Mouse (Mus musculus) hindbrain, embryonic 15.5 days (tissue): ENCODE results near the gene Agbl4. TPM values are rescaled to one million over a fixed set of nuclear protein-coding genes. Genes with fewer than 3 reads are reported as not detected.

Source experiments
- ATAC-seq: fragments of 200-750 bp; cut with Nextera tagmentation; 2 replicates; pipeline ENCODE4 v1.8.0; 2017; ENCODE audit warnings: low read depth, moderate number of reproducible peaks, moderate TSS enrichment; ENCODE audit not compliant: low FRiP score
- H3K27ac ChIP-seq: fragments of 300-500 bp; sonication (generic); replicated peaks from 2 replicates; pipeline ENCODE4 v1.5.1; 2015; ENCODE audit warnings: mild to moderate bottlenecking, inconsistent platforms
- H3K27me3 ChIP-seq: fragments of 300-500 bp; sonication (generic); 2 replicates; pipeline ENCODE4 v1.6.1; 2015; ENCODE audit warnings: control low read depth, inconsistent platforms
- H3K36me3 ChIP-seq: fragments of 300-500 bp; sonication (generic); 2 replicates; pipeline ENCODE4 v1.6.1; 2015; ENCODE audit warnings: control low read depth, inconsistent platforms
- H3K4me1 ChIP-seq: fragments of 300-500 bp; sonication (generic); replicated peaks from 2 replicates; pipeline ENCODE4 v1.6.1; 2015; ENCODE audit warnings: control low read depth, inconsistent platforms
- H3K4me2 ChIP-seq: fragments of 300-500 bp; sonication (generic); 2 replicates; pipeline ENCODE4 v1.6.1; 2015; ENCODE audit warnings: moderate library complexity, mild to moderate bottlenecking, inconsistent platforms
- H3K4me3 ChIP-seq: fragments of 300-500 bp; sonication (generic); 2 replicates; pipeline ENCODE4 v1.5.1; 2015; ENCODE audit warnings: mild to moderate bottlenecking, inconsistent platforms
- H3K9ac ChIP-seq: fragments of 300-500 bp; sonication (generic); 2 replicates; pipeline ENCODE4 v1.6.1; 2015; ENCODE audit warnings: inconsistent platforms
- H3K9me3 ChIP-seq: fragments of 300-500 bp; sonication (generic); 2 replicates; pipeline ENCODE4 v1.6.1; 2016; ENCODE audit warnings: control low read depth, inconsistent platforms
- WGBS: fragments of 180-500 bp; shearing (Covaris S2); methylation state at CpG from one replicate; pipeline ENCODE4 v1.1.7; 2015; 5-methylcytosine and 5-hydroxymethylcytosine counted together
- polyA plus RNA-seq: library from polyadenylated mRNA; unstranded; fragments of >200 nt; fragmentation: Nextera tagmentation; extraction: Ambion mirVana; gene quantifications from 2 replicates; pipeline ENCODE4 v1.2.1, GENCODE M21; 2015

Agbl4 gene
- polyA plus RNA-seq, 1 experiment from 2014 or later: 2.9 TPM

GRCm38 (mm10) chr4:111607826-111608500 is 1210.5 kb downstream of the Agbl4 start:
- no peaks in the 10 kb centered on the region for H3K27me3 ChIP-seq
- no peak overlapping the region for H3K27ac ChIP-seq
- no peak overlapping the region for H3K9ac ChIP-seq
- H3K4me1 ChIP-seq: no peaks in the 10 kb centered on the region
- H3K36me3 ChIP-seq: no peaks in the 10 kb centered on the region
- ATAC-seq: no peak
- no peak overlapping the region for H3K4me3 ChIP-seq
- 75% methylated on average over 8 of the region's 8 CpGs for WGBS
- H3K9me3 ChIP-seq: no peaks in the 10 kb centered on the region
- H3K4me2 ChIP-seq: no peak overlapping the region

GRCm38 (mm10) chr4:111621865-111622264 is 1224.4 kb downstream of the Agbl4 start:
- H3K9me3 ChIP-seq: no peaks in the 10 kb centered on the region
- WGBS: 42% methylated on average over 2 of the region's 2 CpGs
- H3K4me2 ChIP-seq: no peak overlapping the region
- H3K36me3 ChIP-seq: no peaks in the 10 kb centered on the region
- no peak overlapping the region for H3K9ac ChIP-seq
- no peak overlapping the region for H3K4me3 ChIP-seq
- H3K4me1 ChIP-seq: no peaks in the 10 kb centered on the region
- H3K27ac ChIP-seq: no peak overlapping the region
- H3K27me3 ChIP-seq: no peaks in the 10 kb centered on the region
- ATAC-seq: 0 out of 2 replicates have a peak, but pooled peaks have one; percentile 39

DNA sequence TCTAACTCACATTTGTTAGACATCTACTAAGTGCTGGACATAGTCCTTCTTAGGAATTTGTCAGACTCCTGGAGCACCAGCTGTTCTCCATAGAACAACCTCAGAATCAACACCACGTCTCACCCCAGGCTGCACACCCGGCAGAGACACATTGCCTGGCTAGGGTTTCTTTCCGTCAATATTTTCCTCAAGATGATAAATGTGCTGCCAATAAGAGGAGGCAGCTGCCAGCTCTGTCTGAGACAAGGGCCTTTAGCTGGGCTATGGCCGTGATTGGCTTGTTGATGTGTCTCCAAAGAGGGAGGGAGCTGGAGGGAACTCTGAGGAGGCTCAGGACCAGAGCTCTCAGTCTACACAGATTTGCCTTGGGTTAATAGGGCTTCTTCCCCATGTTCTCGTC is 1227.5 kb downstream of the Agbl4 start:
- Histone ChIP-seq H3K27ac (no peak overlapping the region), H3K9ac (no peak overlapping the region), H3K4me3 (no peak overlapping the region), H3K4me1 (no peaks in the 10 kb centered on the region), H3K27me3 (no peaks in the 10 kb centered on the region), H3K9me3 (no peaks in the 10 kb centered on the region), H3K36me3 (no peaks in the 10 kb centered on the region), H3K4me2 (no peak overlapping the region)
- ATAC-seq: no peak
- 56% methylated on average over 5 of the region's 5 CpGs for WGBS

DNA sequence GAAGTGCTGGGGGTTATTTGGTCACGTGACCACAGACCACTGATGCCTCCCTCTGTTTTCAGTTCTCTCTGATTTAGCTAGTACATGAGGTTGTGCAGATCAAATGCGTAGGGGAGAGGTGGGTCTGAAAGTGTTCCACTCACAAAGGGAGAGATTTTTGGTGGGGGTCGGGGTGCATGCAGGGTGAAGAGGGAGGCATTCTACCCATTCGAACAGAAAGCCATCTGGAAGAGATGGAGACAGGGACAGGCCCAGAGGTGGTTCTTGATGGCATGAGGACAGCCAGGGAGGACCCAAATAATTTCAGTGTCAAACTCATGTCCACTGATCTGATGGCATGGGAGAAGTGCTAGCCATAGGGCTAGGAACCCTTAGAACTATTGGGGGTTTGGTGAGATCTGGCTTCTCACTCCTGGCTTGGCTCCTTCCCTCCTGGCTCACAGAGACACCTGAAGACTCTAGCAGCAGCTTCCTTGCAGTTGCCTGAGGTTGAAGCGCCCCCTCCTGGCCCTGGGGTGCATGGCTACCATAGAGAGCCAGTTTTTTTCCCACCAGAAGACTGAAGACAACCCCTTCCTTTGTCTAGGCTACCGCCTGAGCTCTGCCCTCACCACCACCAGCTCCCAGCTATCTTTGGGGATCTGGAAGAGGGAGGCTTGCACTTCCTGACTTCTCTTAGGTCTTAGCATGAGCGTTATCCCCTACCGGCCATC is 1228.8 kb downstream of the Agbl4 start:
- WGBS: 38% methylated on average over 8 of the region's 8 CpGs
- H3K4me1 ChIP-seq: no peaks in the 10 kb centered on the region
- H3K27me3 ChIP-seq: no peaks in the 10 kb centered on the region

GRCm38 (mm10) chr4:111632615-111633014 is 1235.2 kb downstream of the Agbl4 start:
- Histone ChIP-seq H3K4me3 (no peak overlapping the region), H3K9me3 (no peaks in the 10 kb centered on the region), H3K27ac (no peak overlapping the region), H3K36me3 (no peaks in the 10 kb centered on the region), H3K4me1 (0 out of 2 replicates have a peak, but pooled peaks cover 4% of the 10 kb centered on the region), H3K27me3 (no peaks in the 10 kb centered on the region), H3K9ac (no peak overlapping the region), H3K4me2 (no peak overlapping the region)
- WGBS: 95% methylated on average over 1 of the region's 1 CpGs
- ATAC-seq: no peak

More for the DNA sequence above, 1228.8 kb downstream of the Agbl4 start:
- no peak overlapping the region for H3K9ac ChIP-seq
- no peak overlapping the region for H3K27ac ChIP-seq
- no peak overlapping the region for H3K4me2 ChIP-seq
- peak; percentile 84 for ATAC-seq
- H3K9me3 ChIP-seq: no peaks in the 10 kb centered on the region
- H3K36me3 ChIP-seq: no peaks in the 10 kb centered on the region
- no peak overlapping the region for H3K4me3 ChIP-seq

DNA sequence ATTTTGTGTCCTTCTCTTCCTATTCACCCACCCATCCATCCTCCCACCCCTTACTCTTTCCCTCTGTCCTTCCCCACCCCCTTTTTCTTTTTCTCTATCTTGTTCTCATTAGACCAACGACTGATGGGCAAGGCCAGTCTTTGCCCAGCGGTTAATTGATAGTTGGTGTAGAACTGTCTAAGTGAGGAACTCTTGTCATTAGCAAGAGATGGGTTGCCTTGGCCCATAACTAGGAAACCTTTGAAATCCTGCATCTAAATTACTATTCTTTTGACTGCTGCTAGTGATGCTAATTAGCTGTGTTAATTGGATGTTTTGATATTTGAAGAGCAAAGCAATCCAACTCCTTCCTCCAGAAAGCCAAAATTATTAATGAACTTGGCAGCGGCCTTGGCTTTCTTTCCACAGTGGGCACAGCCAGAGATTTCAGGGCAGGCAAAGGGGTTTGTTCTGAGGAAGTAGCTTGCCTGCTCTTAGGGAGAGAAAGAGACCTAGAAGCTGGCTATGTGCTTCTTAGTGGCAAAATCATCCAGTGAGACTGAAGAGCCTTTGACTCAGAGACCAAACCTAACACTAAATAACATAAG is 1238.2 kb downstream of the Agbl4 start:
- Histone ChIP-seq H3K4me3 (no peak overlapping the region), H3K27me3 (no peaks in the 10 kb centered on the region), H3K27ac (no peak overlapping the region), H3K9ac (no peak overlapping the region), H3K9me3 (no peaks in the 10 kb centered on the region), H3K4me1 (0 out of 2 replicates have a peak, but pooled peaks cover 4% of the 10 kb centered on the region), H3K4me2 (no peak overlapping the region), H3K36me3 (no peaks in the 10 kb centered on the region)
- ATAC-seq: no peak
- WGBS: 68% methylated on average over 3 of the region's 3 CpGs

DNA sequence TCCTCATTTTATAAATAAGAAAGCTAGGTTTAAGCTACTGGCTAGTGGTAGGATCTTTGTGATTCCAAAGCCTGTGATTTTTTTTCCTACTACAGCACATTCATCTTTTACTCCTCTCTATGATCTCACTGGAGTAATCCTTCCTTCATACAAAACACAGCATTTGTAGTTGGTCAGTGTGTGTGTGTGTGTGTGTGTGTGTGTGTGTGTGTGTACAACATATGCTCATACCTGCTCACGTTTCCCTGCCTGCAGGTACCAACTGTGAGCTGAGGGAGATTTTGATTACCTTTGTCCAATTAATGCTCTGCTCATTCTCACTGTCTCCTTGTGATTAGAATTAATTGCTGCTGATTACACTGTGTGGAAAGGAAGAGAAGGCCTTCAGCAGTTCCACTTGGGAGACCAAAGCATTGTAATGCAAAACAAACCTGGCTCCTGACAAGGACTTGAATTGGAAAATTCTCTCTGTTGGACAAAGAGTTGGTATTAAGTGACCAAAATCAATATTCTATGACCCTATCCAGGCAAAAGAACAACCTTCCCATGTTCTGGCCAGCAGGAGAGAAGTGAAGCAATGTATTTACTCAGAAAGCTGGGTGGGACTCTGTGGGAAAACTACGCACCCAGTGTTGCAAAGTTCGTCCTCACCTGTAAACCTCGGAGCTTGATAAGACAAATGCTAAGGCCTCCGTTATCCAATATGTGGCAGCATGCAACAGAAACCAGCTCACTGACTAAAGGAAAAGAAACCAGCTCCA is 1241.7 kb downstream of the Agbl4 start:
- 0 out of 2 replicates have a peak, but pooled peaks cover 4% of the 10 kb centered on the region for H3K4me1 ChIP-seq
- H3K4me3 ChIP-seq: no peak overlapping the region
- peak overlapping the region; percentile 11; the same call in 1 of the 2 replicates for H3K27ac ChIP-seq
- no peak overlapping the region for H3K4me2 ChIP-seq
- no peak overlapping the region for H3K9ac ChIP-seq
- ATAC-seq: no peak
- 81% methylated on average over 5 of the region's 5 CpGs for WGBS
- no peaks in the 10 kb centered on the region for H3K27me3 ChIP-seq
- H3K9me3 ChIP-seq: no peaks in the 10 kb centered on the region
- H3K36me3 ChIP-seq: no peaks in the 10 kb centered on the region

- Histone ChIP-seq H3K27ac (peak overlapping the region; percentile 32; the same call in 1 of the 2 replicates), H3K4me2 (no peak overlapping the region), H3K27me3 (no peaks in the 10 kb centered on the region), H3K4me1 (peaks cover 3% of the 10 kb centered on the region; the same call in 1 of the 2 replicates), H3K36me3 (no peaks in the 10 kb centered on the region), H3K4me3 (no peak overlapping the region), H3K9me3 (no peaks in the 10 kb centered on the region), H3K9ac (no peak overlapping the region)
- peak; percentile 28 for ATAC-seq
- 70% methylated on average over 6 of the region's 6 CpGs for WGBS
Observed at GRCm38 (mm10) chr4:111645117-111645830, 1247.8 kb downstream of the Agbl4 start.

DNA sequence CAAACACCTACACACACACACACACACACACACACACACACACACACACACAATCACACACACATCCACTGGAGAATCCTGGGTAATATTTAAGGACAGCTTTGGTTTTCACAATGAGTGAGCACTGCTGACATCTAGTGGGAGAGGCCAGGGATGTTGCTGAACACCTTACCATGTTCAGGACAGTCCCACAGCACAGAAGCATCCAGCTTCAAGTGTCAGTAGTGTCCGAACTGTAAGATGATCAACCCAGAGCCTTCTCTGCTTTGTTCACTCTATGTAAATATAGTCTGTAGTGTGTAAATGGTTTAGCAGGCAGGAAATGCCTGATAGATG is 1248.3 kb downstream of the Agbl4 start:
- no peak overlapping the region for H3K4me3 ChIP-seq
- H3K27ac ChIP-seq: no peak overlapping the region
- no peaks in the 10 kb centered on the region for H3K9me3 ChIP-seq
- ATAC-seq: peak; percentile 79
- no peaks in the 10 kb centered on the region for H3K36me3 ChIP-seq
- no peak overlapping the region for H3K4me2 ChIP-seq
- H3K27me3 ChIP-seq: no peaks in the 10 kb centered on the region
- H3K9ac ChIP-seq: no peak overlapping the region
- H3K4me1 ChIP-seq: peaks cover 3% of the 10 kb centered on the region; the same call in 1 of the 2 replicates
- 49% methylated on average over 1 of the region's 1 CpGs for WGBS

DNA sequence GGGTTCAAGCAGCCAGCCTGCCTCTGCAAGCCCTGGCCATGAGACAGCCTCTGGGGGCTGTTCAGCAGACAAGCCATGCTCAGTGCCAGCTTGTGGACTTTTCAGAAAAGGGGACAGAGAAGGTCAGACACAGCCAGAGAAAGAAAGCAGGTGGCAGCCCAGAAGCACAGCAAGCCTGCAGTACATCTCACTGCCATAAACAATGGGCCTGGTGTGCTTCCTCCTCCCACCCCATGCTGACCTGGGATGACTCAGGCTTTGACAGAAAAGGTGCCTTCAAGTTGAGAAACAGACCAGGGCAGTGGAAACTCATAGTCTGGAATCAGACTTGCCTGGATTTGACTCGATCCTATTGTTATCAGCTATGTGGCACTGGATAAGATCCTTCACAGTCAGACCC is 1256.0 kb downstream of the Agbl4 start:
- 78% methylated on average over 1 of the region's 1 CpGs for WGBS
- H3K4me1 ChIP-seq: no peaks in the 10 kb centered on the region
- no peak overlapping the region for H3K9ac ChIP-seq
- ATAC-seq: no peak
- no peaks in the 10 kb centered on the region for H3K36me3 ChIP-seq
- H3K4me2 ChIP-seq: no peak overlapping the region
- H3K27ac ChIP-seq: no peak overlapping the region
- no peaks in the 10 kb centered on the region for H3K9me3 ChIP-seq
- H3K27me3 ChIP-seq: no peaks in the 10 kb centered on the region
- no peak overlapping the region for H3K4me3 ChIP-seq

DNA sequence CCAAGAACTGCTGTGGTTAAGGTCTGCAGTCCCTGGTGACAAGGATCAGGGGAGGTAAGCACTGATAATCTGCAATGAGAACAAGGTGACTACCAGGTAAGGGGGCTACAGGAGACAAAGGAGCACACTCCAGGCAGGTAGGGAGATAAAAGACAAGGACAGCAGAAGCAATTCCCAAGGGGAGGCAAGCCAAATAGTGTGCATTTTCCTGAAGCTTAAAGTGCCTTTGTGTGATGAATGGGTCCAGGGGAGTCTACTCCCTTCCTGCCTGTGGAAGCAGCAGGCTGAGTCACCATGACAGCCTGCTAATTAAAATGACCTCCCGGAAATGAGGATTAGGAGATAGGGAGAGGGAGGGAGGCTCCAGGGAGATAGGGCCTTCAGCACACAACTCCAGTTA is 1266.3 kb downstream of the Agbl4 start:
- Histone ChIP-seq H3K9me3 (no peaks in the 10 kb centered on the region), H3K4me1 (peaks cover 19% of the 10 kb centered on the region), H3K27me3 (no peaks in the 10 kb centered on the region), H3K9ac (no peak overlapping the region), H3K36me3 (no peaks in the 10 kb centered on the region), H3K27ac (peak overlapping the region; percentile 49), H3K4me3 (no peak overlapping the region), H3K4me2 (no peak overlapping the region)
- 3% methylated on average over 1 of the region's 1 CpGs for WGBS
- ATAC-seq: peak; percentile 80
